Mouse (Mus musculus) spleen, adult 12 weeks (tissue): ENCODE measurements around the gene Myh14.

Source experiments
- DNase-seq: peaks from one replicate; pipeline ENCODE4 v3.0.0; 2022; ENCODE audit warnings: low spot score

Gene Myh14

GRCm38 (mm10) chr7:44576333-44576844 is 94.3 kb downstream of the Myh14 start:
- no peak for DNase-seq

GRCm38 (mm10) chr7:44572956-44573484 is 97.6 kb downstream of the Myh14 start:
- no peak for DNase-seq

- DNase-seq = peak; percentile 45
These were observed 98.4 kb downstream of the Myh14 start, which contains the start of gene Napsa for GRCm38 (mm10) chr7:44572213-44572701. Napsa (plus strand) TSS chr7:44572380.

- no peak for DNase-seq
These were observed 98.8 kb downstream of the Myh14 start for GRCm38 (mm10) chr7:44571811-44572210.

GRCm38 (mm10) chr7:44570989-44571388 is 99.7 kb downstream of the Myh14 start:
- DNase-seq = no peak

GRCm38 (mm10) chr7:44568803-44569202 is 101.8 kb downstream of the Myh14 start:
- DNase-seq = no peak

- DNase-seq = no peak
These were observed 105.2 kb downstream of the Myh14 start for GRCm38 (mm10) chr7:44565414-44565813.

GRCm38 (mm10) chr7:44564486-44564885 is 106.2 kb downstream of the Myh14 start:
- DNase-seq = no peak

- DNase-seq = no peak
These were observed 107.4 kb downstream of the Myh14 start for GRCm38 (mm10) chr7:44563284-44563683.

GRCm38 (mm10) chr7:44560435-44561400 is 109.9 kb downstream of the Myh14 start:
- peak; percentile 63 for DNase-seq

- no peak for DNase-seq
These were observed 113.0 kb downstream of the Myh14 start for GRCm38 (mm10) chr7:44557629-44558028.
